Mouse (Mus musculus) liver, postnatal 0 days (tissue): ENCODE data around the gene Nkiras2. TPM values are rescaled to one million over a fixed set of nuclear protein-coding genes. Genes with fewer than 3 reads are reported as not detected.

Source experiments
- ATAC-seq: fragments of 200-750 bp; cut with Nextera tagmentation; 2 replicates; pipeline ENCODE4 v1.8.0; 2017; ENCODE audit warnings: mild to moderate bottlenecking, moderate library complexity
- DNase-seq: peaks from one replicate; pipeline ENCODE4 v3.0.0-alpha.2; 2016
- H3K27ac ChIP-seq: fragments of 300-500 bp; sonication (generic); 2 replicates; pipeline ENCODE4 v1.5.1; 2014; ENCODE audit warnings: antibody characterized with exemption, moderate library complexity, mild to moderate bottlenecking, low read depth
- H3K27me3 ChIP-seq: fragments of 300-500 bp; sonication (generic); 2 replicates; pipeline ENCODE4 v1.6.1; 2014; ENCODE audit warnings: low read length, control low read depth, mixed read lengths; ENCODE audit not compliant: insufficient read depth
- H3K36me3 ChIP-seq: fragments of 300-500 bp; sonication (generic); replicated peaks from 2 replicates; pipeline ENCODE4 v1.6.1; 2014; ENCODE audit warnings: mild to moderate bottlenecking, control low read depth, low read length, moderate library complexity, mixed read lengths; ENCODE audit not compliant: insufficient read depth
- H3K4me1 ChIP-seq: fragments of 300-500 bp; sonication (generic); 2 replicates; pipeline ENCODE4 v1.6.1; 2014; ENCODE audit warnings: antibody characterized with exemption, mild to moderate bottlenecking, control low read depth; ENCODE audit not compliant: insufficient read depth
- H3K4me2 ChIP-seq: fragments of 300-500 bp; sonication (generic); 2 replicates; pipeline ENCODE4 v1.6.1; 2014; ENCODE audit warnings: low read depth, mild to moderate bottlenecking, low read length, moderate library complexity, mixed read lengths
- H3K4me3 ChIP-seq: fragments of 300-500 bp; sonication (generic); 2 replicates; pipeline ENCODE4 v1.5.1; 2014; ENCODE audit warnings: low read depth, low read length
- H3K9ac ChIP-seq: fragments of 300-500 bp; sonication (generic); replicated peaks from 2 replicates; pipeline ENCODE4 v1.6.1; 2014; ENCODE audit warnings: mild to moderate bottlenecking, moderate library complexity
- H3K9me3 ChIP-seq: fragments of 300-500 bp; sonication (generic); 2 replicates; pipeline ENCODE4 v1.6.1; 2016; ENCODE audit warnings: mild to moderate bottlenecking, control low read depth, low read length, mixed read lengths
- CTCF ChIP-seq: sonication (generic); IDR thresholded peaks from 2 replicates; pipeline ENCODE4 v1.5.1; 2016; ENCODE audit warnings: antibody characterized with exemption, low read depth
- EP300 ChIP-seq: IDR thresholded peaks from 2 replicates; pipeline ENCODE4 v1.6.1; 2016; ENCODE audit warnings: antibody characterized with exemption, low read depth, mild to moderate bottlenecking
- WGBS: fragments of 180-500 bp; shearing (Covaris S2); extraction: QIAGEN DNeasy Blood & Tissue Kit; methylation state at CpG from one replicate; pipeline ENCODE4 v1.1.7; 2014; ENCODE audit not compliant: insufficient replicate concordance; 5-methylcytosine and 5-hydroxymethylcytosine counted together
- polyA plus RNA-seq: library from polyadenylated mRNA; unstranded; fragments of >200 nt; fragmentation: Nextera tagmentation; extraction: Ambion mirVana; gene quantifications from 2 replicates; pipeline ENCODE4 v1.2.1, GENCODE M21; 2015

Gene Nkiras2
- polyA plus RNA-seq, 1 experiment from 2014 or later, result 19.2 TPM

DNA sequence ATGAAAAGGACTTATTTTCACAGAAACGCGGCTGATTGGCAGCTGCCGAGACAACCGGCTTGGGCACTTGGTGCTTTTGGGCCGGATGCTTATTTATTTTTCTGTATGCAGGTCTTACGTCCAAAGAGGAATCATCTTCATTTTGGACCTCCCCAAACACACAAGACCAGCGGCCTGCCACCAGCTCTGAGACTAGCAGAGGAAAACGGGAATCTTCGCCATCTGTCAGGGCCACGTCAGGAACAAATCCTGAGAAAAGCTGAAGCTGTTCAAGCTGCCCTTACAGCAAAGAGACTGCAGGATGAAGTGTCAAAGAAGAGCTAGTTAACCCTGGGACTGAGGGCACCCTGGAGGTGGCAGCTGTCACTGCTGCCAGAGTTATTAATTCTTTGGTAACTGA is 13.6 kb upstream of the Nkiras2 start:
- DNase-seq, result no peak
- WGBS, result 91% methylated on average over 10 of the region's 10 CpGs
- Histone ChIP-seq H3K4me1 (peaks cover 6% of the 10 kb centered on the region; the same call in 1 of the 2 replicates), H3K4me3 (no peak overlapping the region), H3K27me3 (no peaks in the 10 kb centered on the region), H3K27ac (no peak overlapping the region), H3K9ac (no peak overlapping the region), H3K4me2 (no peak overlapping the region), H3K36me3 (peaks cover 15% of the 10 kb centered on the region), H3K9me3 (no peaks in the 10 kb centered on the region)
- ATAC-seq, result no peak
- TF ChIP-seq CTCF, result no peak
- TF ChIP-seq EP300, result no peak

DNA sequence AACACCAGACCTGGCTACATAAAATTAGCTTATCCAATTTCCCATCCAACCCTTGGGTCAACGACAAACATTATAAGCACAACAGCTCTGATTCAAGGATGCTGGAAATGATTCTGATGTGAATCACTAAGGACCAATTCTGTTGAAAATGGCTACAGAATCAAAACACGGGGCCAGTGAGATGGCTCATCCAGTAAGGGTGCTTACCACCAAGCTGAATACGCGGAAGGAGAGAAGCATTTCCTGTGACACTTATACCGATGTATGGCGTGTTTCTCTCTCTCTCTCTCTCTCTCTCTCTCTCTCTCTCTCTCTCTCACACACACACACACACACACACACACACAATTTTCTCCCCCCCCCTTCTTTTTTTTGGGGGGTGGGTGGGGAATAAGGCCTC is 11.9 kb upstream of the Nkiras2 start:
- DNase-seq, result no peak
- H3K4me1 ChIP-seq, result peaks cover 10% of the 10 kb centered on the region
- H3K4me3 ChIP-seq, result no peak overlapping the region
- no peak for TF ChIP-seq CTCF
- no peak for TF ChIP-seq EP300
- no peak overlapping the region for H3K27ac ChIP-seq
- H3K4me2 ChIP-seq, result no peak overlapping the region
- no peak overlapping the region for H3K9ac ChIP-seq
- H3K27me3 ChIP-seq, result no peaks in the 10 kb centered on the region
- no peaks in the 10 kb centered on the region for H3K9me3 ChIP-seq
- no peak for ATAC-seq
- WGBS, result 79% methylated on average over 6 of the region's 6 CpGs
- peaks cover 5% of the 10 kb centered on the region; the same call in 1 of the 2 replicates for H3K36me3 ChIP-seq

DNA sequence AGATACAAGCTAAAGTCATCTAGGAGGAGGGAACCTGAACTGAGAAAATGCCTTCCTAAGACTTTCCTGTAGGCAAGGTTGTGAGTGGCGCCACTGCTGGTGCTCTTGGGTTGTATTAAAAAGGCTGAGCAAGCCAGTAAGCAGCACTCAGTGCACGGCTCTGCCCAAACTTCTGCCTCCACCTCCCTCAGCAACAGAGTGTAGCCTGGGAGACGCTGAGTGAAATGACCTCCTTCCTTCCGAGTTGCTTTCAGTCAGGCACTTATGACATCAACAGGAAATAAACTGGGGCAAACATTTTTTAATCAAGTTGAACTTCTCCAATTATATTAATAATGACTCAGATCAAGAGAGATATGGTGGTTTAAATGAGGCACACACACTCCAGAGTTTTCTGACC is 10.2 kb upstream of the Nkiras2 start:
- no peak for TF ChIP-seq EP300
- no peak for ATAC-seq
- no peaks in the 10 kb centered on the region for H3K27me3 ChIP-seq
- DNase-seq, result no peak
- no peak overlapping the region for H3K4me2 ChIP-seq
- H3K4me1 ChIP-seq, result peaks cover 10% of the 10 kb centered on the region
- no peaks in the 10 kb centered on the region for H3K9me3 ChIP-seq
- peaks cover 4% of the 10 kb centered on the region; the same call in 1 of the 2 replicates for H3K36me3 ChIP-seq
- H3K9ac ChIP-seq, result no peak overlapping the region
- no peak overlapping the region for H3K4me3 ChIP-seq
- 59% methylated on average over 4 of the region's 4 CpGs for WGBS
- H3K27ac ChIP-seq, result peak overlapping the region; percentile 16; the same call in 1 of the 2 replicates

DNA sequence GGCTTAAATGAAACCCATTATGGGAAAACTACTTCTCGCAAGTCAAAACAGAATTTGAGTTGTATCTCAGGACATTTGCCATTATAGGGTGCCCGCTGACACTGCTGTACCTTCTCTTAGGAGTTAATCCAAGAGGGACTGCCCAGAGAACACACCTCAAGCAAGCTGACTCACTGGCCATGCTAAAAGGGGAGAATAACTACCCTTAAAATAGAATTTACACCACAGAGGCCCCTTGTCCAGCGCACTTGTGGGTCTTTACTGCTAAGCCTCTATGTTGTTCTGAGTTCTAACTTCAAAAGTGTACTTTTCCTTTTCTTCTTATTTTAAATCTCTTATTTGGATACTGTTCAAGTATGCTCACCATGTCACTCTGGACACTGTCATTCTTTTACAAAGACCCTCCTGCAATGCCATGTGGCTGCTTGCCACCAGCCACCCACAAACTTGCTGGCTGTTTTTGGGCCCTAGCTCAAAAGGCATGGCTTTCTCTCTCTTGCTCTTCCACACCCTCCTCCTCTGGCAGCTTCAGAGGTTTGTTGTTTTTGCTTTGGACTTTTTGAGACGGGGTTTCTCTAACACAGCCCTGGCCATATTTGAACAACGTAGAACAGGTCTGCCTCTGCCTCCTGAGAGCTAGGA is 9.6 kb upstream of the Nkiras2 start:
- Histone ChIP-seq H3K4me3 (no peak overlapping the region), H3K9me3 (no peaks in the 10 kb centered on the region), H3K9ac (no peak overlapping the region), H3K4me2 (no peak overlapping the region), H3K36me3 (peaks cover 4% of the 10 kb centered on the region; the same call in 1 of the 2 replicates), H3K27me3 (no peaks in the 10 kb centered on the region), H3K27ac (no peak overlapping the region), H3K4me1 (peaks cover 10% of the 10 kb centered on the region)
- WGBS, result 85% methylated on average over 5 of the region's 5 CpGs
- TF ChIP-seq CTCF (no peak), EP300 (no peak)
- no peak for ATAC-seq
- DNase-seq, result no peak

DNA sequence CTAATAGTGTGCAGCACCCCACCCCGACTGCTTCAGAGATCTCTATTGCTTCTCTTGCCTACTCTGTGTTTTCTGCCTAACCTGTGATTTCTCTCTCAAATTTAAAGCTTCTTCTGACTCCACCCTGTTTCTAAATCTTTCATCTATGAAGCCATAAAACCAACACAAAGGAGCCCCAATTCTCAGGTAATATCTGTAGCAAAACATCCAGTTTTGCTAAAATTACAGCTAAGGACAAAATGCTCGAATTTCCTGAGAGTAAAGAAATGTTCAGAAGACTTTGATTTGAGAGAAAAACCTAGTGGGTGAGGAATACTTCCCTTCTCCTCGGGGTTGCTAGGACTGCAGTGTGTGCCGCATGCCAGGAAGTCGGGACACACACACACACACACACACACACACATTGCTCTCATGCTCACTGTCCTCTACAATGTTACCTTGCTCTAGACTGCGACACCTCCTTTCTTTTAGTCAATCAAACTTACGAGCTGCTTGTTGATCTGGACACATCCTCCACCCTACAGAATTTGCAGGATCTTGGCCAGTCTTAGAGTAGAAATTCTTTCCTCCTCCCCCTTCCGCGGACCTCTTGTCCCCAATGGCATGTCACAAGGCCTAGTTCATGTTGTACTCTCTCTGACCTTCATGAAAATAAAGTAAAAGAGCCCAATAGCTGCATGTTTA is 8.9 kb upstream of the Nkiras2 start:
- TF ChIP-seq CTCF, result no peak
- no peak for TF ChIP-seq EP300
- WGBS, result 62% methylated on average over 9 of the region's 9 CpGs
- H3K27me3 ChIP-seq, result no peaks in the 10 kb centered on the region
- 0 out of 2 replicates have a peak overlapping the region, but pooled peaks have one; percentile 21 for H3K9ac ChIP-seq
- no peak for DNase-seq
- no peak overlapping the region for H3K4me3 ChIP-seq
- H3K27ac ChIP-seq, result 0 out of 2 replicates have a peak overlapping the region, but pooled peaks have one; percentile 16
- no peaks in the 10 kb centered on the region for H3K9me3 ChIP-seq
- peaks cover 10% of the 10 kb centered on the region for H3K4me1 ChIP-seq
- peak overlapping the region; percentile 13; the same call in 1 of the 2 replicates for H3K4me2 ChIP-seq
- no peak for ATAC-seq
- H3K36me3 ChIP-seq, result peaks cover 4% of the 10 kb centered on the region; the same call in 1 of the 2 replicates

DNA sequence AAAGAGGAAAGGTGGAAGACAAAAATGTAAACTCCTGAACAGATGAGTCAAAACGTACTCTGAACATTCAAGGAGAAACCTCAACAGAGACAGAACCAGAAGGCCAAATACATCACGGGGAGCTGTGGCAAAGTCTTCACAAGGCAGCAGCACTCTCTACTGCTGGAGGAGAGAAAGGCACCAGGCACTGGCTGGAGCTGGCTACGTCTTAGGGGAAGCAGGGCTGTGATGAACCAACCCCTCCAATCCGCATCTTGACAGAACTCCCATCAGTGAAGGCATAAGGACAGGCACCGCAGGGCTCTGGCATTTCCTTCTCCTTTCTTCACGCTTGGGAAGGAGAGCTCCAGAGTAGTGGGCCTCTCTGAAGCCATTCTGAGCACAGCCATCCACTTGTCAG is 7.4 kb upstream of the Nkiras2 start:
- Histone ChIP-seq H3K9me3 (no peaks in the 10 kb centered on the region), H3K4me1 (peaks cover 10% of the 10 kb centered on the region), H3K9ac (no peak overlapping the region), H3K4me3 (no peak overlapping the region), H3K4me2 (no peak overlapping the region), H3K36me3 (peaks cover 4% of the 10 kb centered on the region; the same call in 1 of the 2 replicates), H3K27me3 (no peaks in the 10 kb centered on the region), H3K27ac (peak overlapping the region; percentile 24; the same call in 1 of the 2 replicates)
- WGBS, result 80% methylated on average over 6 of the region's 6 CpGs
- TF ChIP-seq EP300, result no peak
- TF ChIP-seq CTCF, result peak; percentile 22; the same call in 1 of the 2 replicates
- DNase-seq, result no peak
- no peak for ATAC-seq
